Mouse (Mus musculus) hindbrain, postnatal 0 days (tissue): ENCODE data around the gene Ano9. TPM values are rescaled to one million over a fixed set of nuclear protein-coding genes. Genes with fewer than 3 reads are reported as not detected.

ENCODE experiments used
- ATAC-seq: fragments of 200-750 bp; cut with Nextera tagmentation; 2 replicates; pipeline ENCODE4 v1.8.0; 2017; ENCODE audit warnings: mild to moderate bottlenecking, moderate TSS enrichment, moderate library complexity
- DNase-seq: peaks from one replicate; pipeline ENCODE4 v3.0.0-alpha.2; 2015; ENCODE audit warnings: low spot score
- H3K27ac ChIP-seq: fragments of 300-500 bp; sonication (generic); 2 replicates; pipeline ENCODE4 v1.5.1; 2014; ENCODE audit warnings: mild to moderate bottlenecking
- H3K27me3 ChIP-seq: fragments of 300-500 bp; sonication (generic); 2 replicates; pipeline ENCODE4 v1.6.1; 2014; ENCODE audit warnings: low read length, mixed read lengths; ENCODE audit not compliant: insufficient read depth
- H3K36me3 ChIP-seq: fragments of 300-500 bp; sonication (generic); 2 replicates; pipeline ENCODE4 v1.6.1; 2014; ENCODE audit warnings: low read length, mixed read lengths; ENCODE audit not compliant: insufficient read depth
- H3K4me1 ChIP-seq: fragments of 300-500 bp; sonication (generic); 2 replicates; pipeline ENCODE4 v1.6.1; 2014; ENCODE audit warnings: antibody characterized with exemption, low read length, mixed read lengths; ENCODE audit not compliant: insufficient read depth
- H3K4me2 ChIP-seq: fragments of 300-500 bp; sonication (generic); 2 replicates; pipeline ENCODE4 v1.6.1; 2014; ENCODE audit warnings: low read depth, mild to moderate bottlenecking, low read length, moderate library complexity, mixed read lengths
- H3K4me3 ChIP-seq: fragments of 300-500 bp; sonication (generic); 2 replicates; pipeline ENCODE4 v1.5.1; 2014; ENCODE audit warnings: low read length
- H3K9ac ChIP-seq: fragments of 300-500 bp; sonication (generic); replicated peaks from 2 replicates; pipeline ENCODE4 v1.6.1; 2014; ENCODE audit warnings: mild to moderate bottlenecking, low read length, moderate library complexity, mixed read lengths
- H3K9me3 ChIP-seq: fragments of 300-500 bp; sonication (generic); 2 replicates; pipeline ENCODE4 v1.6.1; 2016; ENCODE audit warnings: low read length, mixed read lengths
- CTCF ChIP-seq: IDR thresholded peaks from 2 replicates; pipeline ENCODE4 v1.5.1; 2016; ENCODE audit warnings: antibody characterized with exemption, control low read depth, low read depth
- WGBS: fragments of 180-500 bp; shearing (Covaris S2); extraction: QIAGEN DNeasy Blood & Tissue Kit; methylation state at CpG from one replicate; pipeline ENCODE4 v1.1.7; 2014; 5-methylcytosine and 5-hydroxymethylcytosine counted together
- polyA plus RNA-seq: library from polyadenylated mRNA; unstranded; fragments of >200 nt; fragmentation: Nextera tagmentation; extraction: Ambion mirVana; gene quantifications from 2 replicates; pipeline ENCODE4 v1.2.1, GENCODE M21; 2015
- total RNA-seq: library from RNA; depleted of rRNA; stranded (reverse); fragments of >200 nt; gene quantifications from 2 replicates; pipeline ENCODE4 v1.2.3, GENCODE M21; 2014

Ano9 gene
- total and polyA plus RNA-seq, 2 experiments from 2014 or later = 0.66 to 2.1 TPM

- Histone ChIP-seq H3K27ac (peak overlapping the region; percentile 60), H3K4me3 (peak overlapping the region; percentile 89), H3K9me3 (no peaks in the 10 kb centered on the region), H3K4me2 (peak overlapping the region; percentile 91), H3K9ac (peak overlapping the region; percentile 85), H3K4me1 (peaks cover 8% of the 10 kb centered on the region), H3K36me3 (no peaks in the 10 kb centered on the region; the same call in 1 of the 2 replicates), H3K27me3 (no peaks in the 10 kb centered on the region)
- DNase-seq (peak; percentile 97), ATAC-seq (peak; percentile 100)
- under 1% methylated on average over 59 of the region's 59 CpGs for WGBS
- TF ChIP-seq CTCF = no peak
Measured at GRCm38 (mm10) chr7:141131024-141131820, 13.6 kb upstream of the Ano9 start.

DNA sequence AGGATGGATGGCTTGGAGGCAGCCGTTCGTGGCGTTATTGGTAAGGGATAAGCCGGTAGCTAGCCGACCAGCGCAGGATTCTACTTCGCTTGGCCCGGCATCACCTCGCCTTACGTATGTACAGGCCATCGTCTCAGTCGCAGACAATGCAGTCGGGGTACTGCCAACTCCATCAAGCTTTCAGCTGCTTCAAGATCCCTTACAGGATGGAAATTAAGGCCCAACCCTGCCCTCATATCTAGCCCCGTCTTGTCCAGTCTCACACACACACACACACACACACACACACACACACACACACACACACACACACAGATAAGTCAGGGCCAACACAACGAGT, 5.9 kb upstream of the Ano9 start:
- WGBS = 1% methylated on average over 15 of the region's 15 CpGs
- Histone ChIP-seq H3K9me3 (no peaks in the 10 kb centered on the region), H3K4me2 (peak overlapping the region; percentile 72), H3K4me3 (peak overlapping the region; percentile 51), H3K27me3 (no peaks in the 10 kb centered on the region), H3K27ac (peak overlapping the region; percentile 79), H3K36me3 (no peaks in the 10 kb centered on the region), H3K4me1 (no peaks in the 10 kb centered on the region), H3K9ac (peak overlapping the region; percentile 61)
- DNase-seq (no peak), ATAC-seq (no peak)
- TF ChIP-seq CTCF = no peak

GRCm38 (mm10) chr7:141122689-141123516, 5.3 kb upstream of the Ano9 start:
- no peak for TF ChIP-seq CTCF
- peak overlapping the region; percentile 72 for H3K4me2 ChIP-seq
- no peaks in the 10 kb centered on the region for H3K4me1 ChIP-seq
- no peaks in the 10 kb centered on the region for H3K9me3 ChIP-seq
- no peaks in the 10 kb centered on the region for H3K27me3 ChIP-seq
- peak overlapping the region; percentile 79 for H3K27ac ChIP-seq
- ATAC-seq (peak; percentile 98), DNase-seq (peak; percentile 94)
- peak overlapping the region; percentile 61 for H3K9ac ChIP-seq
- H3K36me3 ChIP-seq = no peaks in the 10 kb centered on the region
- H3K4me3 ChIP-seq = peak overlapping the region; percentile 51
- 2% methylated on average over 29 of the region's 29 CpGs for WGBS

DNA sequence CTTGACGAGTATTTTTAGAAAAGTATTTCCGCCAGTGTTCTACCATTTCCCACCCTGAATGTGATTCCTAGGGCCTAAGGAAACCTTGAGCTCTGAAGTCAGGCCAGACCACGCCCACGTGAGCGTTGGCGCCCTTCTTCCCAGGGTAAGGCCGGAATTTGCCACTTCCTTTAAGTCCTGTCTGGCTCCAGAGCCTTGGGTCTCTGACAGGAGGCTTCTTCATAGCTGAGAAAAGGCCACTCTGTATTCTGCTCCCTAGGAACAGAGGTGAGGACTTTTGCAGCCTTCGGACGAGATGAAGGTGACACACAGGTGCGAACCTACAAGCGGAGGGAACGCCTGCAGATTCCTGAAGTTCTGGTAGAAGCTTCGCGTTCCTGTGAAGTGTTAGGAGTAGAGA, 4.6 kb upstream of the Ano9 start, which contains the start of gene Ptdss2:
Gene Ptdss2 (plus strand): TSS at position 138 of the 400 bp plus-strand sequence.
- WGBS = 56% methylated on average over 14 of the region's 14 CpGs
- DNase-seq = no peak
- H3K27me3 ChIP-seq = no peaks in the 10 kb centered on the region

GRCm38 (mm10) chr7:141121051-141121531, 3.5 kb upstream of the Ano9 start:
- WGBS = 79% methylated on average over 5 of the region's 5 CpGs
- Histone ChIP-seq H3K36me3 (no peaks in the 10 kb centered on the region), H3K9ac (no peak overlapping the region), H3K4me3 (no peak overlapping the region), H3K27me3 (no peaks in the 10 kb centered on the region), H3K4me2 (no peak overlapping the region), H3K4me1 (no peaks in the 10 kb centered on the region), H3K27ac (no peak overlapping the region), H3K9me3 (no peaks in the 10 kb centered on the region)
- no peak for TF ChIP-seq CTCF
- ATAC-seq (no peak), DNase-seq (no peak)

More for the DNA sequence above, 4.6 kb upstream of the Ano9 start, which contains the start of gene Ptdss2:
- Histone ChIP-seq H3K9ac (peak within 1 kb of the TSS; percentile 61), H3K4me3 (peak within 1 kb of the TSS; percentile 51), H3K9me3 (no peaks in the 10 kb centered on the region), H3K27ac (peak within 1 kb of the TSS; percentile 79), H3K4me1 (no peaks in the 10 kb centered on the region), H3K36me3 (no peaks in the 10 kb centered on the region), H3K4me2 (peak within 1 kb of the TSS; percentile 72)
- TF ChIP-seq CTCF = no peak
- no peak for ATAC-seq

- TF ChIP-seq CTCF = no peak
- whole genome bisulfite sequencing = 87% methylated on average over 3 of the region's 3 CpGs
- Histone ChIP-seq H3K27me3 (no peaks in the 10 kb centered on the region), H3K36me3 (no peaks in the 10 kb centered on the region), H3K4me1 (no peaks in the 10 kb centered on the region), H3K4me2 (no peak overlapping the region), H3K9me3 (no peaks in the 10 kb centered on the region), H3K9ac (no peak overlapping the region), H3K27ac (no peak overlapping the region), H3K4me3 (no peak overlapping the region)
- ATAC-seq (no peak), DNase-seq (no peak)
Measured at GRCm38 (mm10) chr7:141120605-141121004, 3.0 kb upstream of the Ano9 start.
